Mouse (Mus musculus) liver, embryonic 14.5 days (tissue): ENCODE measurements around the gene Glrx. TPM values are rescaled to one million over a fixed set of nuclear protein-coding genes. Genes with fewer than 3 reads are reported as not detected.

Experiments used
- ATAC-seq: fragments of 200-750 bp; cut with Nextera tagmentation; 2 replicates; pipeline ENCODE4 v1.8.0; 2017; ENCODE audit warnings: moderate number of reproducible peaks, mild to moderate bottlenecking, moderate library complexity; ENCODE audit not compliant: insufficient read depth
- DNase-seq, 3 experiments: peaks; one replicate each; pipeline ENCODE4 v3.0.0-alpha.2; 2012 to 2013; ENCODE audit warnings: low read depth in 3 of 3, low spot score in 3 of 3
- H3K27ac ChIP-seq: fragments of 300-500 bp; sonication (generic); 2 replicates; pipeline ENCODE4 v1.5.1; 2014; ENCODE audit warnings: moderate library complexity, mild to moderate bottlenecking, control low read depth, inconsistent platforms
- H3K27me3 ChIP-seq: fragments of 300-500 bp; sonication (generic); 2 replicates; pipeline ENCODE4 v1.6.1; 2014; ENCODE audit warnings: mild to moderate bottlenecking, low read length, moderate library complexity; ENCODE audit not compliant: control insufficient read depth, insufficient read depth
- H3K36me3 ChIP-seq: fragments of 300-500 bp; sonication (generic); replicated peaks from 2 replicates; pipeline ENCODE4 v1.6.1; 2014; ENCODE audit warnings: low read depth; ENCODE audit not compliant: control insufficient read depth, insufficient read depth
- H3K4me1 ChIP-seq, 2 experiments: fragments of 200-500 bp in 1 of 2; fragments of 300-500 bp in 1 of 2; sonication (generic) in 1 of 2; replicated peaks; 2 replicates each; pipeline ENCODE4 v1.6.1; 2012 to 2014; ENCODE audit warnings: antibody characterized with exemption in 1 of 2, inconsistent platforms in 1 of 2, low read length in 1 of 2; ENCODE audit not compliant: control insufficient read depth in 2 of 2, insufficient read depth in 2 of 2
- H3K4me2 ChIP-seq: fragments of 300-500 bp; sonication (generic); 2 replicates; pipeline ENCODE4 v1.6.1; 2014; ENCODE audit warnings: low read depth, mild to moderate bottlenecking, control low read depth, moderate library complexity
- H3K4me3 ChIP-seq, 2 experiments: fragments of 200-500 bp in 1 of 2; fragments of 300-500 bp in 1 of 2; sonication (generic) in 1 of 2; 2 replicates each; pipeline ENCODE4 v1.5.1; 2012 to 2014; ENCODE audit warnings: low read depth in 2 of 2, low read length in 2 of 2, mild to moderate bottlenecking in 2 of 2, control low read depth in 1 of 2, inconsistent platforms in 1 of 2, moderate library complexity in 1 of 2; ENCODE audit not compliant: insufficient read depth in 1 of 2
- H3K9ac ChIP-seq: fragments of 300-500 bp; sonication (generic); replicated peaks from 2 replicates; pipeline ENCODE4 v1.6.1; 2014; ENCODE audit warnings: mild to moderate bottlenecking, control low read depth, moderate library complexity
- H3K9me3 ChIP-seq: fragments of 300-500 bp; sonication (generic); 2 replicates; pipeline ENCODE4 v1.6.1; 2016; ENCODE audit warnings: low read length, mixed read lengths; ENCODE audit not compliant: control insufficient read depth
- CTCF ChIP-seq: IDR thresholded peaks from 2 replicates; pipeline ENCODE4 v1.5.1; 2016; ENCODE audit warnings: antibody characterized with exemption, low read depth, control low read depth
- EP300 ChIP-seq: IDR thresholded peaks from 2 replicates; pipeline ENCODE4 v1.6.1; 2016; ENCODE audit warnings: antibody characterized with exemption, low read depth
- WGBS: fragments of 180-500 bp; shearing (Covaris S2); extraction: QIAGEN DNeasy Blood & Tissue Kit; methylation state at CpG from one replicate; pipeline ENCODE4 v1.1.7; 2014; ENCODE audit not compliant: insufficient replicate concordance; 5-methylcytosine and 5-hydroxymethylcytosine counted together
- polyA plus RNA-seq, 2 experiments: library from polyadenylated mRNA; depleted of rRNA in 1 of 2; stranded (reverse) in 1 of 2; unstranded in 1 of 2; fragments of >200 nt; fragmentation: Nextera tagmentation in 1 of 2; extraction: Ambion mirVana in 1 of 2; gene quantifications; 2 replicates each; pipeline versions ENCODE4 v1.2.1 to v1.2.3; 2012 to 2014

Glrx gene
- polyA plus RNA-seq, 2 experiments = 21.6 to 40.4 TPM

DNA sequence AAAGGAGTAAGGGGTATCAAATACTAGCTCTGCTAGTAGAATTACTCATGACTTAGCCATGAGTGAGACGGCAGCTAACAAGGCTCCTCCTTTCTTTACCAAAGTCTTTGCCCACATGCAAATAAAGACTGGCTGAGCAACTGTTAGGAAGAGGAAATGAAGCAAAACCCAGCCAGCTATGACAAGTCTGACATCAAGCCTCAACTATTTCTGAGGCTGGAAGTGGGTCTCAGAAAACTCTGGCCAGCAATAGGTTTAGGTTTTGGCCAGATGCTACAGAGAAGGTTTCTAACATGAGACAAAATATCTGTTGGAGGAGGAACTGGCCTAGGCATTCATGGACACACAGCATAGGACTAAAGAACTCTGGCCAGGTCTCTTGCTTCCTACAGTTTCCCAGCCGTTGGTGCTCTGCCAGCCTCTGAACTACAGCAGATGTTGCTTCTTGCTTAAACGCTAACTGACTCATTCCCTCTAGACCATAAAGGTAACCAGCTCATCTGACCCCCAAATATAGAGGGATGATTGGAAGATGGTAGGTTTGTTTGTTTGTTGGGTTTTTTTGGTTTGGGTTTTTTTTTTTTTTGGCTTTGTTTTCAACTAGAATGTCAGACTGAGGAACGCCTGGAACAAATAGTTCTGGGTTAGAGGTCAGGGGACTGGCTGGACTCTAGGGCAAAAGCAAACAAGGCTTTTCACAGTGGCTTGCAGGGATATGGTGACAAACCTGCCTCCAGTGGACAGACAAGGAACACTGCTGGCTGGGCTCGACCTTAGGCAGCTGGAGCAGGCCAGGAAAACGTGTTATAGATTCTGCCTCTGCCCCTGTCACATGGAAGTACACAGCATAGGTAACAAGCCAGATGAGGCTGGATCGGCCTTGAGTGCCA is 41.0 kb upstream of the Glrx start:
- no peaks in the 10 kb centered on the region for H3K36me3 ChIP-seq
- peaks cover 9 to 14% of the 10 kb centered on the region in 2 experiments for H3K4me1 ChIP-seq
- no peak overlapping the region for H3K4me3 ChIP-seq
- no peak overlapping the region for H3K4me2 ChIP-seq
- ATAC-seq (no peak), DNase-seq (no peak)
- TF ChIP-seq CTCF = peak; percentile 42
- no peak for TF ChIP-seq EP300
- no peak overlapping the region; the same call in 1 of the 2 replicates for H3K27ac ChIP-seq
- no peaks in the 10 kb centered on the region for H3K27me3 ChIP-seq
- H3K9ac ChIP-seq = no peak overlapping the region
- no peaks in the 10 kb centered on the region for H3K9me3 ChIP-seq
- WGBS = 66% methylated on average over 7 of the region's 7 CpGs

DNA sequence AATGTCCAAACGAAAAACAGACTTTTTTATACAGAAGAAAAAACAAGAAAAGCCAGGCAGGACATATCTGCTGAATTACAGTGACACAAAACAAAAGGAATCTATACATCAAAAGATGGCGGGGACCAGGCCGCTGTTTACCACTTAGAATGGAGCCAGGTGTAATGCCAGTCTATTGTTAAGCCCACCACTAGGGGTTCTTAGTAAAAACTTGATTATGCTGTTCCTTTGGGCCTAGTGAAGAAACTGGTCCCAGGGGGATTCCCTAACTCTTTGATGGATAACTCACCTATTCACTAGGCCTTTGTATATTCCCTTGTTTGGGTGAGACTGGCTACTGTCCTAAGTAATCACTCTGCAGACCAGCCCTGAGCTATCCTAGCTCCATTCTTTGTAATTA is 40.2 kb upstream of the Glrx start:
- no peak overlapping the region for H3K4me2 ChIP-seq
- ATAC-seq (no peak), DNase-seq (no peak)
- no peak overlapping the region for H3K27ac ChIP-seq
- no peak overlapping the region for H3K4me3 ChIP-seq
- TF ChIP-seq EP300 = no peak
- no peak for TF ChIP-seq CTCF
- no peaks in the 10 kb centered on the region for H3K9me3 ChIP-seq
- H3K27me3 ChIP-seq = no peaks in the 10 kb centered on the region
- 78% methylated on average over 3 of the region's 3 CpGs for WGBS
- H3K4me1 ChIP-seq = peaks cover 5 to 9% of the 10 kb centered on the region in 2 experiments
- no peaks in the 10 kb centered on the region for H3K36me3 ChIP-seq
- no peak overlapping the region for H3K9ac ChIP-seq

DNA sequence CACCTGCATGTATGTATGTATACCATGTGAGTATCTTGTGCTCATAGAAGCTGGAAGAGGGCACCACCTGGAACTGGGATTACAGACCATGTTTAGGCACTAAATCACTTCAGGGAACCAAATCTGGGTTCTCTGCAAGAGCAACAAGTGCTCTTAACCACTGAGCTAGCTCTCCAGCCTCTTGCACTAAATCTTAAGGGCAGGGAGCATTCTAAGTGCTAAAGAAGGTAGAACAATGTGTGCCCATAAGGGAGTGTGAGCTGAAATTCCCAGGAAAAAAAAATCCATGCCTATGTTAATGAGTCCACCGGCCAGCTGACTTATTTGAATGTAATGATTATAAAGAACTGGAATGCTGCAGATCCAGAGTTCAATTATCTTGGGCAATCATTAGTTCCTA is 31.7 kb upstream of the Glrx start:
- Histone ChIP-seq H3K4me1 (no peaks in the 10 kb centered on the region), H3K36me3 (no peaks in the 10 kb centered on the region), H3K4me3 (no peak overlapping the region), H3K9me3 (no peaks in the 10 kb centered on the region), H3K9ac (no peak overlapping the region), H3K27ac (no peak overlapping the region), H3K4me2 (no peak overlapping the region), H3K27me3 (no peaks in the 10 kb centered on the region)
- TF ChIP-seq EP300 = no peak
- TF ChIP-seq CTCF = no peak
- 67% methylated on average over 1 of the region's 1 CpGs for WGBS
- no peak for DNase-seq
- ATAC-seq = no peak

DNA sequence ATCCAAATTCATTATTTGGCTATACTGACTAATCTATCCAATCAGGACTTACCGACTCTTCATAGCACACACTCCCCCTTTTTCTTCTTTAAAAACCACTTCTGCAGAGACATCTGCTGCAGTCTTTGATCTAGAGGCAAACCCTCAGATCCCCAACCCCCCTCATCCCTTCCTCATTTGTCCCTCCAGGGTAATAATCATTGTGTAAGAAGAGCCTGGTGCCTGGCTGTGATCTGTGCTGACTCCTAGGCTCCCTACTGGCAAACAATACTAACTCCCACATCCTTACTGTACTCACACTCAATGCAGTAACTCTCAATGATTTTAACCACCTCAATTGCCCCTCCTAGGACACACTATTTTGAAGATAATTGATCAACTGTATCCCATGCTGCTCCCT is 29.7 kb upstream of the Glrx start:
- no peak overlapping the region for H3K4me3 ChIP-seq
- no peaks in the 10 kb centered on the region for H3K4me1 ChIP-seq
- H3K4me2 ChIP-seq = no peak overlapping the region
- DNase-seq (no peak), ATAC-seq (no peak)
- no peaks in the 10 kb centered on the region for H3K27me3 ChIP-seq
- H3K9me3 ChIP-seq = no peaks in the 10 kb centered on the region
- TF ChIP-seq EP300 = no peak
- no peak for TF ChIP-seq CTCF
- no peaks in the 10 kb centered on the region for H3K36me3 ChIP-seq
- 74% methylated on average over 1 of the region's 1 CpGs for WGBS
- no peak overlapping the region for H3K9ac ChIP-seq
- no peak overlapping the region for H3K27ac ChIP-seq

DNA sequence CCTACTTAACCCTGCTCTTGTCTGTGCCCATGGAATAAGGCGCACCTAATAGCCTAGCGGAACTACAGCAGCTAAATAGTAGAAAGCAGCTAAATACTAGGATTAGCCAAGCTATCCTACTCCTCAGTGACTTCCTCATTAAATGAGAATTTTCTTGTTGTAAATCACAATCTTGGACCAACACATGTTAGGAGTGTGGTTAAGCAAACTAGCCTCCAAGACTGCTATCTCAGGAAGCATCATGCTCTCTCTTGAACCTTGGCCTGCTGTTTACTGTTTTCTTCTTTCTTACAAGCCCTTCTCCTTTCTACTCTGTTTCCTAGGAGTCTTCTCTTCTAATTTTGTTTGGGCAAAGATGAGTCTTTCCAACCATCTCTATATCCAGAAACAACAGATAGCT is 22.5 kb upstream of the Glrx start:
- Histone ChIP-seq H3K4me2 (no peak overlapping the region), H3K27ac (no peak overlapping the region), H3K27me3 (no peaks in the 10 kb centered on the region), H3K36me3 (no peaks in the 10 kb centered on the region), H3K4me1 (no peaks in the 10 kb centered on the region), H3K4me3 (no peak overlapping the region), H3K9ac (no peak overlapping the region), H3K9me3 (no peaks in the 10 kb centered on the region)
- ATAC-seq = no peak
- TF ChIP-seq EP300 (no peak), CTCF (no peak)
- no peak for DNase-seq
- 81% methylated on average over 2 of the region's 2 CpGs for WGBS
